Mouse (Mus musculus) splenic B cell, adult 2 months (primary cell): ENCODE results near the gene Irak3.
"Not testable (repeated sequence)": the region's sequence is repeated elsewhere in the genome, so short reads cannot be mapped to it uniquely, and the experiment has no call there.

Experiments used
- DNase-seq: peaks from one replicate; pipeline ENCODE4 v3.0.0-alpha.2; 2011; ENCODE audit warnings: low read depth, low spot score
- H3K27me3 ChIP-seq: 2 replicates; pipeline ENCODE4 v1.6.1; 2012; ENCODE audit warnings: mild to moderate bottlenecking, low read length, moderate library complexity, mixed read lengths; ENCODE audit not compliant: control insufficient read depth, poor library complexity, insufficient read depth, severe bottlenecking
- H3K36me3 ChIP-seq: 2 replicates; pipeline ENCODE4 v1.6.1; 2012; ENCODE audit warnings: mild to moderate bottlenecking, low read length, moderate library complexity, mixed read lengths; ENCODE audit not compliant: control insufficient read depth, poor library complexity, insufficient read depth, severe bottlenecking

The Irak3 gene

DNA sequence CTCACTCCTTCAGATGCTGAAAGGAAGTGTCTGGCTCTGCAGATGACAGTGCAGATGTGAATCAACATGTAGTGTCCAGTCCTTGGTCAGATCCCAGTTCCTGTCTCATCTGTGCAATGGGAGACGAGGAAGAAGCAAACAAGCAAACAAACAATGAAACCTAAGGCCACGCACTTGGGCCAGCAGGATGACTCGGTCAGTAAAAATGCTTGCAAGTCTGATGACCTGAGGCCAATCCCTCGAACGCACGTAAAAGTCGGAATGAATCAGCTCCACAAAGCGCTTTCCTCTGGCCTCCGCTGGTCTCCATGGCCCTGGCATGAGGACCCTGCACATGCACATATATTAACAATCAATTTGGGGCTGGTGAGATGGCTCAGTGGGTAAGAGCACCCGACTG is 17.1 kb upstream of the Irak3 start:
- DNase-seq = no peak
- Histone ChIP-seq H3K27me3 (no peaks in the 10 kb centered on the region), H3K36me3 (peaks cover 5% of the 10 kb centered on the region)

DNA sequence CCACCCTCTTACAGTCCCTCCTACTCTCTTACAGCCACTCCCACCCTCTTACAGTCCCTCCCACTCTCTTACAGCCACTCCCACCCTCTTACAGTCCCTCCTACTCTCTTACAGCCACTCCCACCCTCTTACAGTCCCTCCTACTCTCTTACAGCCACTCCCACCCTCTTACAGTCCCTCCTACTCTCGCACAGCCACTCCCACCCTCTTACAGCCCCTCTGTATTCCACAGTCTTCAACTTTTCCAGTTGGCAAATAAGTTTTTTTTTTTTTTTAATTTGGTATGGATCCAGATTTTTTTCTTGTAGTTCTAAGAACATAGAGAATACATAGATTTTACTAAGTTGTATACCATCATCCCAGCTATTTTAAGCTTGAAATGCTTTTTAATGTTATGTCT is 15.2 kb upstream of the Irak3 start:
- DNase-seq, H3K27me3 ChIP-seq, H3K36me3 ChIP-seq: not testable (repeated sequence)

DNA sequence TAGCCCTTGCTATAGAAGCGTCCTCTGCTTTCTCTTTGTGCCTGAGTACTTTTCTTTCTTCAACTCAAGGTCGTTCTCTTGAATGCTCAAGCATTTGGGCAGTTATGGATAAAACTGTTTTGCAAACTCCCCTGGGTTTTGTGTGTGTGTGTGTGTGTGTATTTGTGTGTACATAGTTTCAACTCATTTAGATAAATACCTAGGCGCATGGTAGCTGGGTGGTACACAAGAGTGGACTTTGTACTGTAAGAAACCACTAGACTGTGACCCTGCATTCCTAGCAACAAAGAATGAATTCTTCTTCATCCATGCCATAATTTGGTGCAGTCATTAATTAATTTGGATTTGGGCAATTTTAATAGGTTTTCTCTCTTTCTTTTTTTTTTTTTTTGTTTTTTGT is 8.2 kb upstream of the Irak3 start:
- DNase-seq = no peak
- Histone ChIP-seq H3K36me3 (no peaks in the 10 kb centered on the region), H3K27me3 (no peaks in the 10 kb centered on the region)

DNA sequence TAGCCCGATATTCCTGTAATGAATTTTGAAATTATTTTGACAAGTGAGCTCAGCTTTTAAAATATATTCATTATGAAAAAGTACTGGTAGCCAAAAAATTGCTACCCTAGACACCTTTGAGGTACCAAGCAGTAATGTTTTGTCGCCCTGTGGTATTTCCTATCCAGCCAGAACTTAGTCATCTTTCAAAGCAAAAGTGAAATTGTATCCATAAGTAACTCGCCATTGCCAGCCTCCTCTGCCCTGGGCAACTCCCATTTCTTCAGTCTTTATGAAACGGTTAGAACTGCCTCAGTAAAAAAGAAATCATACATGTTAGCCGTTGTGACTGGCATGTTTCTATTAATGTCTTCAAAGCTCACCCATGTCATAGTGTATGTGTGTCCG is 7.6 kb upstream of the Irak3 start:
- H3K36me3 ChIP-seq = no peaks in the 10 kb centered on the region
- peak; percentile 36 for DNase-seq
- no peaks in the 10 kb centered on the region for H3K27me3 ChIP-seq

DNA sequence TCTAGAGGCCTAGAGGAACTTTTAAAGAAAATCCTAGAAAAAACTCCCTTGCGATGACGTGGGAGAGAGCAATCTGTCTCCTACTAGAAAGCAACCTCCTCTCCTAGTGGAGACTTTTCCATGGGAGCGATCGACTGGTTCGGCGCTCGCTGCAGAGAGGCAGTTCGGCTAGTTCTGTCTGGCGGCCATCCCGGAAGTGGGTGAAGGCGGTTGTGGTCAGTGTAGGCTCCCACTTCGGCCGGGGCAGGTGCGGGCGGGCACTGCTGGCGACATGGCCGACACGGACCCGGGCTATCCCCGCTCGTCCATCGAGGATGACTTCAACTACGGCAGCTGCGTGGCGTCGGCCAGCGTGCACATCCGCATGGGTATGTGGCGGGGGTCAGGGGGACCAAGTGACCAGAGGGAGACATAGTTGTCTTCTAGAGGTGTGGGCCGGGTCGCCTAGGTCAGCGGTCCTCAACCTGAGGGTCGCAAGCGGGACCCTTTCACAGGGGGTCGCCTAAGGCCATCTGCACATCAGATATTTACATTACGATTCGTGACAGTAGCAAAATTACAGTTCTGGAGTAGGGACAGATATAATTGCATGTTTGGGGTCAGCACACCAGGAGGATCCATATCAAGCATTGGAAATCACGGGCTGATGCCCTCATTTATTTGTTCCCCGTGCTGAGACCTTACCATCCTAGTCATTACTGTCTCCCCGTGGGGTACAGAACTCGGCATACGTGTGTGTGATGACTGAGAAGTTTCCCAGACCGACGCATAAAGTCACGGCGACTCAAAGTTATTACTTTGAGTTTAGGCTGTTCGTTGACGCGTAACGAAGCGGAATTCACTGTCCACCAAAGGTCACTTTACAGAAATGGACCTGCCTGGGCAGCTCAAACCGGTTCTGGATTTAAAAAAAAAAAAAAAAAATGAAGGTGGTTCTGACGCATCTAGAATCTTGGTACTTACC is 6.9 kb upstream of the Irak3 start:
- DNase-seq = peak; percentile 60
- Histone ChIP-seq H3K36me3 (no peaks in the 10 kb centered on the region), H3K27me3 (no peaks in the 10 kb centered on the region)

DNA sequence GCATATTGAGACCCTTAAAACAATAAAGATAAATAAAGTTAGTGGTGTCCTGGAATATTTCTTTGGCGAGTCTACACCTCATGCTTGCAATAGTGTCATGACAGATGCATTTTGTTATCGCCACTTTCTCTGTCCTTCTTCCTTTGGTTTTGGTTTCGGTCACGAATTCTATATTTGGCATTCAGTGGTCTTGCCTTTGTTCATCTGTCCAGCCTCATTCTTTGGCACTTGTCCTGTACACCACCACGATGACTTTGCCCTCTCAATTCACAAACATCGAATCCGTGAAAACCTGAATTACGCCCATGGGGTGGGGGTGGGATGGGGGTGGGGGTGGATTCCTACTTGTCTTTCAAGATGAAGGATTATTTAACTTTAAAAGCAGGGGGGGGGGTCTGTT is 6.1 kb upstream of the Irak3 start:
- Histone ChIP-seq H3K27me3 (no peaks in the 10 kb centered on the region), H3K36me3 (0 out of 2 replicates have a peak, but pooled peaks cover 3% of the 10 kb centered on the region)
- no peak for DNase-seq

DNA sequence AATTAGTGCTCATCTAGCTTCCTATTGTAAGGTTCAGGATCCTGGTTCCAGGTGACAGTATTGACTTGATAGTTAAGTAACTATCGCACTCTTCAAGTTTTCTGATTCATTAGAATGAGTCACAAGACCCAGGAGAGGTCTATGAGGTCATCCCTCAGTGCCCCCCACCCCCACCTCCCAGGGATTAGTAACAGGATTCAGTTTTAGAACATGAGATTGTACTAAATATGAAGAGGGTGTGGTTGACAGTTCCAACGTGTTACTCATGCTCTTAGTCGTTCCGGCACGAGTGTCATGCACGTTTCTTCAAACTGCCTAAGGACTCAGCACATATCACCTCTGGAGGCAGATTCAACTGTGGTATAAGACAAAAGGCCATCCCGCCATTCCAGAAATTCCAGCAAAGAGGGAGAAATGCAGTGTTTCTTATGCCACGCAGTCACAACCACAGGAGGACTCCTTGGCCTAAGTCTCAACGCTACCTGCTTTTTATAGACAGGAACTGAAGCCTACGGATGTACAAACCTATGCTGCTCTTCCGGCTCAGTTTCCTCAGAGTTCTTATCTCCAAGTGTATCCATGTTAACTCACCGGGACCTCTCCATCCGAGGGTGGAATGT is 2.8 kb upstream of the Irak3 start:
- Histone ChIP-seq H3K36me3 (0 out of 2 replicates have a peak, but pooled peaks cover 3% of the 10 kb centered on the region), H3K27me3 (no peaks in the 10 kb centered on the region)
- DNase-seq = no peak

DNA sequence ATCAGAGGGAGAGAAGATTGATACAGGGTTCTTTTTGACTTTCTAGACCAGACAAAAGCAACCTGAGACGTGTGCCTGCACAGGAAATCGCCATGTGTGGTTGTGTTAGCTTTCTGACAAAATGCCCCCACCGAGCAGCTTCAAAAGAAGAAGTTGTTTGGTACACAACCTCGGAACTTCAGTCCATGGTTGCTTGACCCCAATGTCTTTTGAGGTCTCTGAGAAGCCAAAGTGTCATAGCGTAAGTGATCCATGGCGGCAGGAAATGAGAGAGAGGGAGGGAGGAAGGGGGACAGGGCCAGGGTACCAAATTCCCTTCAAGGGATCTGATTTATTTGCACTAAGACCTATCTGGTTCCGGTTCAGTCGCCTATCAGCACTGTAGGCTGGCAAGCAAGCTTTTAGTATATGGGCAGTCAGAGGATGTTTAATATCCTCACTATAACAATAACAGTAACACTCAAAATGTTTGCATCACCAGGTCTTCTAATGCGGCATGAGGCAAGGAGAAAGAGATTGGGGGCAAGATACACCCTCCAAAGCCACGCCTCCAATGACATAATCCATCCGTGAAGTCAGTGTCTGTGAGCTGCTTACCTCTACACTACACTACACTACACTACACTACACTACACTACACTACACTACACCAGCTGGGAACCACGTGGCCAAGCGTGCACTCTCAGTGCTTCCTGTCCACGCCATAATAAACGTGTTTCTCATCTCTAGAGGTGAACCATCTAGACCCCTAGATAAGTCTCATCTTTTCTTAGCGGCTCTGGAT is 729 bp upstream of the Irak3 start:
- Histone ChIP-seq H3K27me3 (no peaks in the 10 kb centered on the region), H3K36me3 (0 out of 2 replicates have a peak, but pooled peaks cover 3% of the 10 kb centered on the region)
- peak; percentile 81 for DNase-seq

DNA sequence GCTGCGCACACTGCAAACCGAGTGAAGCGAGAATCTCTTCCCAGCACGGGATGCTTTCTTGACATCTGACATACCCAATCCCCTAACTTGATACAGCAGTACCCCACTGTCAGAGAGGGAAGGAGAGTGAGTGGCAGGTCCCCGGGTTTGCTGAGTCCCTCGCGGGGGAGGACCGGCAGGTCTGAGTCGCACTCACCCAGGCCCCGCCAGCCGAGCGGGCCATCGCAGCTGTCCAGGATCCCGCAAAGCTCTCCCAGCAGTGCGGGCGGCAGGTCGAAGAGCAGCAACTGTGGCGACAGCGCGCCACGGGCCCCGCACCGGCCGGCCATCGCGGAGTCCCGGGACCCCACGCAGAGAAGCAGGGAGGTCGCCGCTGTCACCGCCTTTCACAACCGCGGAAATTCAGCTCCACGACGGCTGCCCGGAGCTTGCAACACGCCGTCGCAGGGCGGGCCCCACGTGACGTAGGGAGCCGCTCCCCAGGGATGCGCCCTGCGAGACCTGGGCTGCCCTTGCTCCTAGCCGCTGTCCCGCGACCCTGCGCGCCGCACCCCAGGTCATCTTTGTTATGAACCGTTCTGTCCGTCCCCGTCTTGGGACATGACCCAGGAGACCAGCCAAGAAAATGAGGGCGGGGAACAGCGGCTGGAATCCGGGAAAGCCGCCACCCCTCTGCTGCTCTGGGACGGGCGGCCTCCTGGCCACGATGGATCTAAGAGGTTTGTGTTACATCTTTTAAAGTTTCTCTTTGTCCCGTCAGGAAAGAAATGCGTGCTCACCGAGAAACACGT is 604 bp downstream of the Irak3 start, which contains the start of gene Tmbim4:
Tmbim4 (plus strand) TSS at position 460 of the 791 bp plus-strand sequence.
- no peaks in the 10 kb centered on the region for H3K27me3 ChIP-seq
- H3K36me3 ChIP-seq = 0 out of 2 replicates have a peak, but pooled peaks cover 3% of the 10 kb centered on the region
- DNase-seq = peak; percentile 84

DNA sequence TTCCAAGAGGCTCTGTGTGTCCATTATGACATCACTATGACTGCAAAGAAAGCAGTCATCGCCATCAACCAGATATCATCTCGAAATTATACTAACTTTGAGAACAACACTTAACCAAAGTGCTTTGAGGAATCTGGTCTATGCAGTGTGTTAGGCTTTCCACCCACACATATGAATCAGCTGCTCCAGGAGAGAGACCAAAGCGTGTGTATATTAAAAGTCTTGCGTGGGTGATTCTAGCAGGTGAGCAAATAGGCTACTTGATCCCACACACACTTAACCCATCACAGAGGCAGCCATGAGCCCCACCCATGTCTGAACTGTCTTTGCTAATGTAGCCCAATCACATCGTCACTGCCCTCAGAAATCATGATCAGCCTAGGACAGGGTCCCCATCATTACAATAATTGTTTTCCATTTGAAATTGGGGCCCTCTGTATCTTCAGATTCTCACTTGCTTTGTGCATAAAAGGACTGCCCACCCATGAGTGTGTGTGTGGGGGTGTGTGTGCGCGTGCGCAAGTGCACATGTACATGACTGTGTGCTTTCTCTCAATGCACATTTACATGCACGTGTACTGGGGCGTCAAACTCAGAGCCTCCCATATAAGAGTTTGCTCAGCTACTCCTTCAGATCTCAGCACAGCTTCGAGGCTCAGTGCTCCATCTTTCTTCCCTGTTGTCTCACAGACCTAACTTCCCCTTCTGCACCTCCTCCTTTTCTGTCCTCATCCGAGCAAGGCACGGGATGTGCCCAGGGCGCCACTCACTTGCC is 4.7 kb downstream of the Irak3 start:
- no peaks in the 10 kb centered on the region for H3K27me3 ChIP-seq
- no peaks in the 10 kb centered on the region for H3K36me3 ChIP-seq
- DNase-seq = no peak

DNA sequence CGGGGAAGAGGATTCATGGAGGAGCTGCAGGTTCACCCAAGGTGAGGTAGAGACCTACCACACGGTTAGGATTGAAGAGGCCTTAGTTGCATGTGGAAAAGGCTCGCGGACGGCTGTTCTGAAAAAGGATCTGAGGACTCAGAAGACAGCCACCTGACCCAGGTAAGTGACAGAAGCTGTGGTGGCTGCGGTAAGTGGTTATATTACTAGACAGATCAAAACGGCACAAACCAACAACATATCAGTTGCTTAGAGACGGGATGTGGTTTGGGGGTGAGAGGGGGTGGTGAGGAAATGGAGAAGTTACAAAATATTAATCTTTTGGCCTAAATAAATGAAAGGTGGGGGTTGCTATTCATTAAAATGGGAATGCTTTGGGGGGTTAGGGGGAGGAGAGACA is 8.7 kb downstream of the Irak3 start:
- H3K27me3 ChIP-seq = no peaks in the 10 kb centered on the region
- H3K36me3 ChIP-seq = no peaks in the 10 kb centered on the region
- peak; percentile 88 for DNase-seq

DNA sequence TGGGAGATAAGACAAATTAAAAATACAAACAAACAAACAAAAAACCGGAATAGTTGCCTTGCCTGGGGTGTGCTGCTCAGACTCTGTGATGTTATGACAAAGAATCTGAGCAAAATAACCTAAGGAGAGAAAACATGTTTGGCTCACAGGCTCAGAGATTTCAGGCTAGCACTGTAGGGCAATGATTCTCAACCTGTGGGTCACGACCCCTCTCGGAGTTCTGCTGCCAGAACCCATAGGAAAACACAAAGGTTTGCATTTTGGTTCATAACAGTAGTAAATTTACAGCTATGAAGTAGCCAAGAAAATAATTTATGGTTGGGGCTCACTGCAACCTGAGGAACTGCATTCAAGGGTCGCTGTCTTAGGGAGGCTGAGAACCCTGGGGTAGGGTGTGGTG is 9.7 kb downstream of the Irak3 start:
- no peaks in the 10 kb centered on the region for H3K36me3 ChIP-seq
- DNase-seq = no peak
- no peaks in the 10 kb centered on the region for H3K27me3 ChIP-seq

DNA sequence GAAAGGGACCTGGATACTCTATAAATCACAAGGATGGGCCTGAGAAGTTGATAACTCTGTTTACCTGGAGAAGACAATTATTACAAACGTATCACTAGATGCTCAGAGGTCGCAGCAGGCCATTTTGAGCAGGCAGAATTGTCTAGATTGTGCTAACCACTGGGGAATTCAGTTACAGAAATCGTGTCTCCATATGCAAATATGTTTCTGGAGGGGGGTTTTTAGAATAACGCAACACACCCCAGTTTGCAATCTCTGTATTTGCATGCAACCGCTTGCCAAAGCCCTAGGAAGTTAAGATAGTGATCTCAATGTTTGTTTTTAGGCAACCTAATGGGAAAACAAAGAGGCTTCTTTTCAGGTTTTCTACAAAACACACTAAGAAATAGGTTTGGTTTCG is 10.8 kb downstream of the Irak3 start:
- Histone ChIP-seq H3K27me3 (no peaks in the 10 kb centered on the region), H3K36me3 (no peaks in the 10 kb centered on the region)
- DNase-seq = peak; percentile 88
